Mouse (Mus musculus) MEL (cell line): ENCODE data around the gene Mif. TPM values are rescaled to one million over a fixed set of nuclear protein-coding genes. Genes with fewer than 3 reads are reported as not detected.

Experiments used
- DNase-seq: peaks from one replicate; pipeline ENCODE4 v3.0.0; 2011; ENCODE audit warnings: low read depth, low spot score
- H3K27ac ChIP-seq: 2 replicates; pipeline ENCODE4 v1.5.1; 2012; ENCODE audit warnings: low read depth, mild to moderate bottlenecking, control low read depth, low read length, moderate library complexity; ENCODE audit not compliant: control insufficient read depth
- H3K27me3 ChIP-seq, 2 experiments: fragments of 150-350 bp in 1 of 2; sonication (generic) in 1 of 2; 2 replicates each; pipeline ENCODE4 v1.6.1; 2012; ENCODE audit warnings: low read length in 2 of 2, mild to moderate bottlenecking in 2 of 2, improper control_type of control experiment in 1 of 2, moderate library complexity in 1 of 2; ENCODE audit not compliant: insufficient read depth in 2 of 2, control insufficient read depth in 1 of 2
- H3K36me3 ChIP-seq, 2 experiments: 2 replicates each; pipeline ENCODE4 v1.6.1; 2012 to 2014; ENCODE audit warnings: low read length in 2 of 2, improper control_type of control experiment in 1 of 2, inconsistent platforms in 1 of 2, mild to moderate bottlenecking in 1 of 2; ENCODE audit not compliant: insufficient read depth in 2 of 2, control insufficient read depth in 1 of 2
- H3K4me1 ChIP-seq, 2 experiments: fragments of 150-350 bp in 1 of 2; sonication (generic) in 1 of 2; 2 replicates each; pipeline ENCODE4 v1.6.1; 2012; ENCODE audit warnings: low read length in 2 of 2, improper control_type of control experiment in 1 of 2, mild to moderate bottlenecking in 1 of 2; ENCODE audit not compliant: insufficient read depth in 2 of 2, control insufficient read depth in 1 of 2
- H3K4me3 ChIP-seq, 2 experiments: fragments of 150-350 bp in 1 of 2; sonication (generic) in 1 of 2; 2 replicates each; pipeline ENCODE4 v1.5.1; 2012; ENCODE audit warnings: low read depth in 2 of 2, low read length in 2 of 2, mild to moderate bottlenecking in 2 of 2, moderate library complexity in 2 of 2, control low read depth in 1 of 2, improper control_type of control experiment in 1 of 2; ENCODE audit not compliant: control insufficient read depth in 1 of 2, insufficient read depth in 1 of 2
- H3K79me2 ChIP-seq: 2 replicates; pipeline ENCODE4 v1.6.1; 2012; ENCODE audit warnings: mild to moderate bottlenecking, low read length, moderate library complexity; ENCODE audit not compliant: control insufficient read depth, poor library complexity, insufficient read depth
- H3K9ac ChIP-seq: 2 replicates; pipeline ENCODE4 v1.6.1; 2012; ENCODE audit warnings: low read depth, mild to moderate bottlenecking, control low read depth, low read length, moderate library complexity; ENCODE audit not compliant: control insufficient read depth, poor library complexity, severe bottlenecking
- H3K9me3 ChIP-seq: fragments of 150-350 bp; sonication (generic); replicated peaks from 2 replicates; pipeline ENCODE4 v1.6.1; 2012; ENCODE audit warnings: mild to moderate bottlenecking, low read length, improper control_type of control experiment, moderate library complexity; ENCODE audit not compliant: insufficient read depth
- BHLHE40 ChIP-seq: IDR thresholded peaks from 2 replicates; pipeline ENCODE4 v1.6.1; 2012; ENCODE audit warnings: low read depth, mild to moderate bottlenecking, inconsistent platforms, low read length, improper control_type of control experiment, borderline replicate concordance
- CHD1 ChIP-seq: IDR thresholded peaks from 2 replicates; pipeline ENCODE4 v1.6.1; 2012; ENCODE audit warnings: low read depth, mild to moderate bottlenecking, inconsistent platforms, low read length, improper control_type of control experiment
- CHD2 ChIP-seq: IDR thresholded peaks from 2 replicates; pipeline ENCODE4 v1.6.1; 2011; ENCODE audit warnings: low read length, improper control_type of control experiment
- ELF1 ChIP-seq: IDR thresholded peaks from 2 replicates; pipeline ENCODE4 v1.6.1; 2014; ENCODE audit warnings: low read depth, mild to moderate bottlenecking, inconsistent platforms, low read length, improper control_type of control experiment, moderate library complexity
- ETS1 ChIP-seq: IDR thresholded peaks from 2 replicates; pipeline ENCODE4 v1.6.1; 2012; ENCODE audit warnings: low read depth, mild to moderate bottlenecking, inconsistent platforms, low read length, improper control_type of control experiment, moderate library complexity
- GABPA ChIP-seq: IDR thresholded peaks from 2 replicates; pipeline ENCODE4 v1.6.1; 2012; ENCODE audit warnings: low read depth, mild to moderate bottlenecking, inconsistent platforms, low read length, improper control_type of control experiment, moderate library complexity
- HCFC1 ChIP-seq: IDR thresholded peaks from 2 replicates; pipeline ENCODE4 v1.6.1; 2012; ENCODE audit warnings: low read depth, mild to moderate bottlenecking, inconsistent platforms, low read length, improper control_type of control experiment, moderate library complexity
- KAT2A ChIP-seq: conservative IDR thresholded peaks from 2 replicates; pipeline ENCODE4 v1.6.1; 2012; ENCODE audit warnings: low read depth, low read length, improper control_type of control experiment, inconsistent platforms
- MAFK ChIP-seq: IDR thresholded peaks from 2 replicates; pipeline ENCODE4 v1.6.1; 2011; ENCODE audit warnings: low read depth, mild to moderate bottlenecking, low read length, improper control_type of control experiment, borderline replicate concordance
- MAX ChIP-seq: IDR thresholded peaks from 2 replicates; pipeline ENCODE4 v1.6.1; 2011; ENCODE audit warnings: low read length, improper control_type of control experiment
- MAZ ChIP-seq: IDR thresholded peaks from 2 replicates; pipeline ENCODE4 v1.6.1; 2012; ENCODE audit warnings: low read depth, mild to moderate bottlenecking, inconsistent platforms, low read length, improper control_type of control experiment
- MYC ChIP-seq: IDR thresholded peaks from 2 replicates; pipeline ENCODE4 v1.6.1; 2011; ENCODE audit warnings: low read depth, mild to moderate bottlenecking, low read length, improper control_type of control experiment, moderate library complexity
- NELFE ChIP-seq: IDR thresholded peaks from 2 replicates; pipeline ENCODE4 v1.6.1; 2011; ENCODE audit warnings: low read depth, low read length, improper control_type of control experiment
- NRF1 ChIP-seq: IDR thresholded peaks from 2 replicates; pipeline ENCODE4 v1.6.1; 2014; ENCODE audit warnings: low read depth, mild to moderate bottlenecking, inconsistent platforms, low read length, improper control_type of control experiment, moderate library complexity; ENCODE audit not compliant: poor library complexity, insufficient read depth, severe bottlenecking
- RAD21 ChIP-seq: IDR thresholded peaks from 2 replicates; pipeline ENCODE4 v1.6.1; 2011; ENCODE audit warnings: mild to moderate bottlenecking, low read depth, low read length, improper control_type of control experiment
- SMC3 ChIP-seq: IDR thresholded peaks from 2 replicates; pipeline ENCODE4 v1.6.1; 2011; ENCODE audit warnings: low read depth, low read length, improper control_type of control experiment
- TAL1 ChIP-seq: IDR thresholded peaks from 2 replicates; pipeline ENCODE4 v1.6.1; 2012; ENCODE audit warnings: mild to moderate bottlenecking, inconsistent platforms, low read length, moderate library complexity, mixed read lengths
- TCF12 ChIP-seq: IDR thresholded peaks from 2 replicates; pipeline ENCODE4 v1.6.1; 2014; ENCODE audit warnings: low read depth, mild to moderate bottlenecking, inconsistent platforms, low read length, improper control_type of control experiment, moderate library complexity
- USF1 ChIP-seq: IDR thresholded peaks from 2 replicates; pipeline ENCODE4 v1.6.1; 2014; ENCODE audit warnings: low read depth, mild to moderate bottlenecking, inconsistent platforms, low read length, improper control_type of control experiment, moderate library complexity
- USF2 ChIP-seq, 2 experiments: IDR thresholded peaks; 2 replicates each; pipeline ENCODE4 v1.6.1; 2011 to 2012; ENCODE audit warnings: improper control_type of control experiment in 2 of 2, low read length in 2 of 2, borderline replicate concordance in 1 of 2, inconsistent platforms in 1 of 2, low read depth in 1 of 2, mild to moderate bottlenecking in 1 of 2; ENCODE audit not compliant: insufficient read depth in 1 of 2
- ZC3H11A ChIP-seq: IDR thresholded peaks from 2 replicates; pipeline ENCODE4 v1.6.1; 2012; ENCODE audit warnings: low read depth, mild to moderate bottlenecking, inconsistent platforms, low read length, improper control_type of control experiment
- ZKSCAN1 ChIP-seq: IDR thresholded peaks from 2 replicates; pipeline ENCODE4 v1.6.1; 2012; ENCODE audit warnings: low read depth, mild to moderate bottlenecking, inconsistent platforms, low read length, improper control_type of control experiment, moderate library complexity
- polyA plus RNA-seq, 2 experiments: library from polyadenylated mRNA; stranded (reverse) in 1 of 2; unstranded in 1 of 2; fragments of >175 nt in 1 of 2; fragments of >200 nt in 1 of 2; gene quantifications; 2 replicates each; pipeline versions ENCODE4 v1.2.1 to v1.2.4; 2012; ENCODE audit warnings: low replicate concordance in 2 of 2, low read depth in 1 of 2; ENCODE audit not compliant: insufficient read length in 2 of 2, insufficient read depth in 1 of 2, missing spikeins in 1 of 2
- total RNA-seq: library from RNA; depleted of rRNA; stranded (reverse); fragments of 300-350 nt; gene quantifications from 2 replicates; pipeline ENCODE4 v1.2.3, GENCODE M21; 2012

Mif gene
- total and polyA plus RNA-seq, 3 experiments, result 817 to 2,606 (median 862) TPM

DNA sequence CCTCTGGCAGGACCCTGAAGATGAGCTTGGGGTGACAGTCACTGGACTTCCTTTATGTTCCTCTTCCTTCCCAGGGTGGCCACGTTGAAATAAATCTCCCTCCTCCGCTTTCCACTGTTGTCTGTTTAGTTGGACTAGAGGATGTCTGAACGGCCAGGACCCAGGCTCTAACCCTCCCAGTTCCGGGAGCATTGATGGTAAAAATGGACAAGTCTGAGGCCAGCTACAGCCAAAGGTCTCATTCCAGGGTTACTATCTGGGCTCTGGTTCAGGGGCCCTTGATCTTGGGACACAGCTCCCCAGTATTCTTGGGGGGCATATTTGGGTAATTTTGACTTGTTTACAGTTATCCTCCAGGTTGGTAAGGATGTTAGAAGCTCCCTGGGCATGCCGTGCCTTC is 1.5 kb upstream of the Mif start:
- Histone ChIP-seq H3K79me2 (peaks cover 16% of the 10 kb centered on the region), H3K4me1 (peaks cover 7 to 14% of the 10 kb centered on the region in 2 experiments; a peak in 3 of 4 replicates), H3K9ac (no peak overlapping the region), H3K4me3 (no peak overlapping the region), H3K27me3 (peaks cover 0 to under 1% of the 10 kb centered on the region in 2 experiments; a peak in 1 of 4 replicates), H3K36me3 (peaks cover 0 to 18% of the 10 kb centered on the region in 2 experiments; a peak in 2 of 4 replicates)
- no peak for DNase-seq
- TF ChIP-seq HCFC1 (no peak), ZC3H11A (no peak), GABPA (no peak), USF2 (IDR thresholded peaks at IDR 0.05; ENCODE audit: borderline replicate concordance in 1 of 2, insufficient read depth in 1 of 2, low read depth in 1 of 2, low read length in 2 of 2) (no peak), MAX (no peak), ETS1 (no peak), SMC3 (no peak), MAFK (no peak), RAD21 (no peak), TCF12 (no peak), CHD2 (no peak), MAZ (no peak), NELFE (no peak), ZKSCAN1 (no peak), CHD1 (no peak)
- TF ChIP-seq, all 39 proteins: peak for 0
- Histone ChIP-seq H3K9me3 (no peaks in the 10 kb centered on the region), H3K27ac (no peak overlapping the region)

DNA sequence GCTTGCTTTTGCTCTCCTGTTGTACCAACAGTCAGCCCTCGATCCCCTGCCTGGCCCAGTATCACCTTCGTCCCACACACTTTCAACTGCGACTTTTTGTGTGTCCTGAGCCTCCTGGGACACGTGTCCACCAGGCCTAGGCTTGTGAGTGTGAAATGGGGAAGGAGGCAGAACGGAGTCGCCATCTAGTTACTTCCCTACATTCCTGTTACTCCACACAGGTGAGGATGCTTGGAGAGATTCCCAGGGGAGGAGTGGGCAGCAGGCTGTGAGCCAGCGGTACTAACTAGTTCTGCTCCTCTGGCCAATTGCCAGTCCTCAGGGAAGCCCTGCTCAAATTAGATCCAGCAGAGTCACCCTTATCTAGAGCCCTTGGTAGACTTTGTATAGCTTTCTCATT is 706 bp upstream of the Mif start:
- peak overlapping the region; percentile 15; the same call in 1 of the 2 replicates for H3K27ac ChIP-seq
- H3K36me3 ChIP-seq, result peaks cover 0 to 18% of the 10 kb centered on the region in 2 experiments; a peak in 2 of 4 replicates
- TF ChIP-seq NRF1 (no peak), ZC3H11A (no peak), BHLHE40 (0 out of 2 replicates have a peak, but pooled peaks have one; percentile 4), KAT2A (no peak), ELF1 (no peak), MAZ (no peak), MYC (no peak), TAL1 (no peak), USF1 (peak; percentile 62)

More for the DNA sequence above, 706 bp upstream of the Mif start:
- H3K27me3 ChIP-seq, result no peaks in the 10 kb centered on the region
- H3K79me2 ChIP-seq, result peaks cover 16% of the 10 kb centered on the region
- H3K9ac ChIP-seq, result peak overlapping the region; percentile 31
- no peaks in the 10 kb centered on the region for H3K9me3 ChIP-seq
- peaks cover 7 to 14% of the 10 kb centered on the region in 2 experiments; a peak in 3 of 4 replicates for H3K4me1 ChIP-seq
- H3K4me3 ChIP-seq, result peak overlapping the region; percentile 12 to 65
- peak; percentile 74 for DNase-seq
